Mouse (Mus musculus) right cerebral cortex, adult 2 months (tissue): ENCODE results near the gene Lysmd1.
A peak's percentile ranks its signal among the peaks of the same experiment; 100 is the strongest.

Experiments used
- DNase-seq, 2 experiments: peaks; one replicate each; pipeline ENCODE4 v3.0.0; 2021 to 2022; ENCODE audit warnings: low spot score in 2 of 2

Gene Lysmd1

DNA sequence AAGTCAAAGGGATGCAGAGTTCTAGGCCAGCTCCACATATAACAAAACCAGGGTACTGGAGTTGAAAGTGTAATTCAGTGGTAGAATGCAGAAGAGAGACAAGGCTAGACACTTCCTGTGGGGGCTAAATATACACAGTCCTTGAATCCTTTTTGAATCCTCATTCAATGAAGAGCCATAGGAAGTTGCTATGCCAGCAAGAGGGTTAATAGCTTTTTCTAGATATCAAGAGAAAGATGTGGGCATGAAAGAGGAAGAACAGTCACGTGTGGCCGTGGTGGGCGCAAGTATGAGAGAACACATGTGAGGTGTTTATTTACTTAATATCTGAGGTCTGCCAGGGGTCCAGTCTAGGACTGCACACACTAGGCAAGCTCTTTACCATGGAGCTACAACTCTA lies 2.4 kb downstream of the Lysmd1 start:
- DNase-seq = no peak

DNA sequence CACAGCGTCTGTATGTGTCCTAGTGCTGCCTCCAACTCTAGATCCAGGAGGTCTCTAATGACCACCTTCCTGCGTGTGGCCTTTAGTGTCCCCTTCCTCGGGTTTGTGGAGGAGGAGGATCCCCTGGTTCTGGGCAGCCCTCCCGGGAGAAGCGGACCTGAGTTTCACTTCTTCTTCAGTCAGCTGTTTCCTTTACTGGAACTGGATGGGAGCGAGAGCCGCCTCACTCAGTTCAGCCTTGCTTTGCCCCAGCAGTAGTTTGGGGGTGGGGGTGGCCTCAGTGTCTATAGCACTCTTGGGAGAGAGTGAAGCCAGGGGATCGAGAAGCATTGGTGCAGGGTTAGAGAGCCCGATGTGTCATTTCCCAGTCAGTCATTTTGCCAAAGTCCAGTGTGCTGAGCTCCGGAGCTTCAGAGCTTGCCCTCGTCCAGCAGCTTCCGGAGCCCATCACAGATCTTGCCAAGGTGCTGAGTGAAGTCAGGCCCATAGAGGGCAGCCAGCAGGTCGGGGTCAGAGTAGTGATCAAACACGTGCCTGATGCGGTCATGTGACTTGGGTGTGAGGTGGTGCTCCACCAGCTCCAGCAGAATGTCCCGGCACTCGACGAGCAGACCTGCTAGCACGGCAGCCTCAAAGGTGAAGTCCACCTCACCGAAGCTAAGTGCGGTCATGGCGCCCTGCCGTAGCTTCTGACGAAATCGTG lies 5.8 kb downstream of the Lysmd1 start:
- no peak for DNase-seq

DNA sequence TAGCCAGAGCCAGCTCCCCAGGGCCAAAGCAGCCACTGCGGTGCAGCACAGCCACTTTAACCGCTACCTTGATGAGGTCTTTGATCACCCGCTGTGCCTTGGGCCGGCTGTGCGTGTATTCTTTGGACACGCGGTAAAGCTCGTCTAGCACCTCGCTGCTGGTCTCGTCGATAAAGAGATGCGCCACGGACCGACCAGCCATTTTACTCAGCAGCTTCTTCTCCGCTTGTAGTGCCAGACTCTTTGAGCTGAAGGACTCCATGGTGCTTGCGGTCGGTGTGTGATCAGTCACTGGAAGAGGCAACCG lies 6.4 kb downstream of the Lysmd1 start:
- no peak for DNase-seq

DNA sequence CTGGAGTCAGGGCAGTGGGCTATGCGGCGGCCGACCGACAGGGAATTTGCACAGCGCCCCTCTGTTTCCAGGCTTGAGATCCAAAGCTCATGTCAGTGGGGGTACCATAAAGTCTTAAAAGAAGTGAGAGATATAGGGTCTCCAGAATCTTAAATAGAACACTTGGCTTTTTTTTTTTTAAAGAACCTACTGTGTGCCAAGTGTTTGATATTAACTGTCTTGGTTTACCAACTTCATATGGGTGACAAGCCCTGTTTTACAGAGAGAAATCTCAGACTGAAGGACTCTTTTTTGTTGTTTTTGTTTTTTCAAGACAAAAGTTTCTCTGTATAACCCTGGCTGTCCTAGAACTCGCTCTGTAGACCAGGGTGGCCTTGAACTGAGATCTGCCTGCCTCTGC lies 6.9 kb downstream of the Lysmd1 start:
- DNase-seq = no peak

DNA sequence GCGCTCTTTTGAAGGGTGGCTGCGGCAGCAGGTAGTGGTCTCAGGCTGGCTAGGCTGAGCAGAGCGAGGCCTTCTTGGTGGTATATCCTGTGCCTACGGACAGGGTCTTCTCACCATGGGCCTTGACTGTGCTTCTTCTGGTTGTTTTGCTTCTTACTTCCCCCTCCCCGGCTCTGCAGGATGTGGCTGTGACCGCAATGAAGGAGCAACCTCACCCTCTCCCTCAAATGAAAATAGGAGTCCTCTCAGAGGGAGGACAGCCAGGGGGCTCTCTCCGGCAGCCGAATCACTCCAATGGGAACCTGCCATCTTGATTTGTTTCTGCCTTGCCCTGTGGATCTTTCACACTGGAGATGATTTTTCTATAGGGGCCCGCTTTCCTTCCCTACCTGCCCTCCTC lies 7.6 kb downstream of the Lysmd1 start:
- DNase-seq = no peak

DNA sequence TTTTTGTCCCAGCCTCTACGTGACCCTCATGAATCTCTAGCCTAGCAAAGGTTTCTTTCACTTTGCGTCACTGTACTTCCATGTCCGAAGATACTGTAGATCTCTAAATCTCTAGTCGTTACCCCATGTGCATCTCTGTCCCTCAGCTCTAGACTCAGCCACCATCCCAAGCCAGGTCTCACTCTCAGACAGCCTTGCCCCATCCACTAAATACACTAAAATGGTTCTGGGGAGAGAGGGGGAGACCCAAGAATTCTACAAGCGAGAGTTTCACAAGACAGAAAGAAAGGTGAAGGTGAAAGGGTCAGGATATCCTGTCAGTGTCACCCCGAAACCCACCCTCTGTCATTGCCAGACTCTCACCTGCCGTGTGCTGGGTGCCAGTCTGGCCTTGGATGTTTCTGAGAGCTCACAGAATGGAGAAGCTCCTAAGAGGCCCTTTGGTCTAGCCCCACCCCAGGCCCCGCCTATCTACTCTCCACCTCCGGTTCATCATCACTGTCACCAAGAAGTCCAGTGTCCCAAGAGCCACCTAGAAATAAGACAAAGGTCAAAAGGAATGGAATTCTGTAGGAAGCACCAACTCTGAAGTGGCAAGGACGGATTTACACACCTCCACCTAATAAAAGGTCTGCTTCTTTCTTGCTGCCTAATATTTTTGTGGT lies 8.2 kb downstream of the Lysmd1 start, which contains the start of gene Tnfaip8l2:
TSS of gene Tnfaip8l2 (minus strand) at position 409 of the 665 bp plus-strand sequence.
- no peak for DNase-seq

DNA sequence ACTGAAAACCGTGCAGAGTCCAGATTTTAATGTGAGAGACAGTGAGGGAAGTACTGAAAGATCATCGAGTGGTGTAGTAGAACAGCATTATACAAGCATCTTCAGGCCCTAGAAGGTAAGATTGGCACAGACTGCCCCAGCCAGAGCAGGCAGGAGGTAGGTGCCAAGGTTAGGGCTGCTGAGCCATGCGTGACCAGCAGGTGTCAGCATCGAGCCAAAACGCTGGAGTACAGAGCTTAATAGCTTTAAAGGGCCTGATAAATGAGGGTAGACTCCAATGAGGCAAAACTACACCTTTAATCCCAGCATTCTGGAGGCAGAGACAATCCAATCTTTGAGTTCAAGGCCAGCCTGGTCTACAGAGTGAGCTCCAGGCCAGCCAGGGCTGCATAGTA lies 8.7 kb downstream of the Lysmd1 start:
- DNase-seq = peak; percentile 87 to 94

DNA sequence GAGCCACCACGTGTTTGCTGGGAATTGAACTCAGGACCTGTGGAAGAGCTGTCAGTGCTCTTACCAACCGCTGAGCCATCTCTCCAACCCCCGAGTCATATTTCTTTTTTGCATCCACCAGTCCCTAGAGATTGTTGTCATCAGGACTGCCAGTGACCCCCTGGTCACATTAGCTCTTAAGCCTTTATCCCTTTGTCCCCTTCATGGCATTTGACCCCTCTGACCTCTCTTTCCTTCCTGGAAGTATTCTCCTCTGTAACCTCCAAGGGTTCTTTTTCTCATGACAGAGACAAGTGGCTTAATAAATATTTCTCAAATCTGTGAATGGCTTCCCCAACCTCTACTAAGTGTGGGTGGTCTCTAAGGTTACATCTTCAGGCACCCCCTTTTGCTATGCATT lies 14.0 kb downstream of the Lysmd1 start:
- no peak for DNase-seq

DNA sequence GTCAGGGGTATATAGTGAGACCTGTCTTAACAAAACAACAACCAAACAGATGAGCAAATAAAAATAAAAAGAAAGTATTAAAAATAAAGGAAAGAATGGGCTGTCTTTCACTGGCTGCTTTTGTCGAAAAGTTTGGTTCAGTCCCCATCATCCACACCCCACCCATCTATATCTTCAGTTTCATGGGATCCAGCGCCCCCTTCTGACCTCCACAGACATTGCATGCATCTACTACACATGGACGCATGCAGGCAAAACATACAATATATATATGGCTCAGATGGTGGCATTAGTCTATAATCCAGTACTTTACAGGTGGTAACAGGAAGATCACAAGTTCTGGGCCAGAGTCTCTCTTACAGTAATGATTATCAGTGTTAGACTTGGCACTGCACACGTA lies 20.0 kb downstream of the Lysmd1 start:
- no peak for DNase-seq

DNA sequence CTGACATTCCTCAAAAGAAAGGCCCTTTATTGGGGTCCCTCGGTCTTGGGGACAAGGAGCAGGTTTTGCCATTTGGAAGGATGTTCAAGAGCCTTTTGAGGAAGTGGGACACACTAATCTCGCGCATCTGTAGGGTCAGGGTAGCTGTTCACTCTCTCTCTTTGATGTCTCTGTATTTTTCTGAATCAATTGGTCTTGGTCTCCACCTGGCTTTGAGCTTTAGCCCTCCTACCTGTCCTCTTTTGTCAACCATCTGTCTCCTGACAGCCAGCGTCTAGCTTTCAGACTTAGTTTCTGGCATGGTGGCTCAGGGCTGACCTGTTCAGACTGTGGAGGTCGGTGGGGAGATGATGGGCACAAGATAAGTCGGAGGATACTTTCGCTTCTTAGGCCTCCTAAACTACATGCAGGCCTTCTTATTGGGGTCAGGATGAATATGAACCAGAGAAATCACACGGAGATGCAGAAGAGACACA lies 25.7 kb downstream of the Lysmd1 start:
- DNase-seq = no peak

DNA sequence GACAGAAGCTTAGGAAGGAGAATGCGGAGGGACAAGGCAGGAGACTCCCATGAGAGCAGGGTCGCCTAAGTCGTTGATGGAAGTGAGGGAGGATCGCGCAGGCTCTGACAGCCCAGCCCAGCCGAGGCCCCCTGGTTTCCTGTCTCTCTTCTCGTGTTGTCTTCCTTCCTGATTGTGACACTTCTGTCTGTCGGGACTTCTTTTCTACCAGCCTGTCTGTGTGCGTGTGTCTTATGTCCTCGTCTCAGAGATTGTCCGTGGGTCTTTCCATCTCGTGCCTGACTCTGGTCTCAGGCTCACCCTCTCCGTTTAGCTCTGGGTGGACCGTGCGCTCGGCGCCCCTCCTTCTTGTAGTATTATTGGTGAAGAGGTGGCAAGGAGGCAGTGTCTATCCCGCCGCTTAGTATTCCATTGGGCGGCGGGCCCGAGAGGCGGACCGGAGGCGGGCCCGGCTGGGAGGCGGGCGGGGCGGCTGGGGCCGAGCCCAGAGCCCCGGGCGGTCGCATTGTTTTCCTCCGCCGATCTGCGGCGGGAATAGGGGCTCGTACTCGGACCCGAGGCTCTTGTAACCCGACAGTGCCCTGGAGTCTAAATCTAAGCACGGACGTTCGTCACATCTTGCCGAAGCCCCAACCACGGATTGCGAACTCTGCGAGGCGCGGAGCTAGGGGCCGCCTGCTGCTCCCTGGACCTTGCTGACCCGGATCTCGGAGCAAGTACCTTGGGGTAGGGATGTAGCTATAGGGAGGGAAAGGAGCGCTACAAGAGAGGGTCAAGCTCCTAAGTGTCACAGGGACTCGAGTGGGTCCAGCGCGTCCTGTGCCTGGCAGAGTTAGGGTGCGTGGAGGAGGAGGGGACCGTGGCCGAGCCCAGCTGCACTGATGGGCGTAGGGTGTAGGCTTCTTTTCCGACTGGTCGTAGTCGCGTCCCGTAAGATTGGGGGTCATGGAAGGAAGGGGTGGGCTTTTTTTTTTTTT lies 26.4 kb downstream of the Lysmd1 start, which contains the start of gene Sema6c:
TSS of gene Sema6c (plus strand) at position 471 of the 977 bp plus-strand sequence.
- peak; percentile 86 to 87 for DNase-seq

DNA sequence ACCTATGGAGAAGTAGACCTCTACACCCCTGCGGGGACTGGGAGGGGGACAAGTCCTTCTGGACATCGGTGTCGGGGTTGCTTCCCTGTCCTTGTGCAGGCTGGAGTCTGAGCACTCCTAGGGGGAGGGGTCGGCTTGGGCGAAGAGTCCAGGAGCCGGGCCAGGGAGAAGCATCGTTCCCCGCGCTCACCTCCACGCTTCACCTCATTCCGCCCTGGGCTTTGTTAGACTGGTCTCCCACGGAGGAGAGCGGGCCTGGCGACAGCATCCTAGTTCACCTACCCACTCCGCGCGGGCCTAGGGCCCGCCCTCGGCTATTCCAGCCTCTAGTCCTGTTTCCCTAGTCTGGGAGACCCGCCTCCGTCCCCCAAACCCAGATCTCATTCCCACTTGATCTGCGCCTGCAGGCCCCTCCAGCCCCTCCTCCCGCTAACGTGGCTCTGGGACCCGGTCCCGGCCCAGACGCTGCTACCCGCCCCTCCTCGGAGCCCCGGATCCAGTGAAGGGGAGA lies 27.2 kb downstream of the Lysmd1 start:
- DNase-seq = no peak

DNA sequence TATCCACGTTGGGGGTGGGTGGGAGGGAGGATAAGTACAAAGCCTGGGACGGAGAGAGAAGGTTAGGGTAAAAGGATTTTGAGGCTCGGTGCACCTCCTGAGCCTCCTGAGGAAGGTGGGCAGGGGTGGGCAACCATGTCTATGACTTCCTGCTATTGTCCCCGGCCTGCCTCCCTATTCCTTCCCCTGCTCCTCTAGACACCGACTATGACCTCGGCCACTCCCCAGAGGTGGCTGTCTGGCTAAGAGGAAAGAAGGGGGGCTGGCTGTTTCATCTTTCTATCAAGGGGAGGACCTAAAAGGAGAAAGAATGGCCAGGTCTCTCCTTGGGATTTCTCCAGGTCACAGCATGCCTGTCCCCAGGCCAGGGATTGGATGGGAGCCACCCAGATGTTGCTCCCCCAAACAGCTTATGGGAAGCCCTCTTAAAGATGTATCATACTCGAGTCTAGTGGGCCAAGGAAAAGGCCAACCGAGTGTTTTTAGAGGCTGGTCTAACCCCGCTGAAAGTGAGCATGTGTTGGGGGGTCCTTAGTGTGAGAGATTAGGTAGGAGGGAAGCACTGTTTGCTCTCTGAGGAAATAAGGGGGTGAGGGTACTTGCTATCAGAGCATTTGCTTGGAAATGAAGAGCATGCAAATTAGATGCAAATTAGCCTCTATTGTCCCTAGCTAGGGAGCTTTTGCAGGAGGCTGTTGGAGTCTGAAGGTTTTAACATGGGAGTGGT lies 27.9 kb downstream of the Lysmd1 start:
- DNase-seq = no peak

DNA sequence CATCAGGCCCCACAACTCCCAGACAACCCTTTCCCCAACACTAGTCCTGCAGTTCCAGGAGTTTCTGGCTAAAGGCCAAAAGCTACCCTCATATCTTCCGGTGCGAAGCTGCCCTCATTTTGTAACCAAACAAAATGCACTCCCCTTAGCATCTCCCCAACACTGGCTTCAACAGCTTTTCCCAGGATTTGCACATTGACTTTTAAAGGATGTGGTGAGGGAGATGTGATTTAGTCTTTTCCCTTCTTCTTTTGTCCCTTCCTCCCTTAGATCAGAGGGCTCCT lies 28.4 kb downstream of the Lysmd1 start:
- no peak for DNase-seq

DNA sequence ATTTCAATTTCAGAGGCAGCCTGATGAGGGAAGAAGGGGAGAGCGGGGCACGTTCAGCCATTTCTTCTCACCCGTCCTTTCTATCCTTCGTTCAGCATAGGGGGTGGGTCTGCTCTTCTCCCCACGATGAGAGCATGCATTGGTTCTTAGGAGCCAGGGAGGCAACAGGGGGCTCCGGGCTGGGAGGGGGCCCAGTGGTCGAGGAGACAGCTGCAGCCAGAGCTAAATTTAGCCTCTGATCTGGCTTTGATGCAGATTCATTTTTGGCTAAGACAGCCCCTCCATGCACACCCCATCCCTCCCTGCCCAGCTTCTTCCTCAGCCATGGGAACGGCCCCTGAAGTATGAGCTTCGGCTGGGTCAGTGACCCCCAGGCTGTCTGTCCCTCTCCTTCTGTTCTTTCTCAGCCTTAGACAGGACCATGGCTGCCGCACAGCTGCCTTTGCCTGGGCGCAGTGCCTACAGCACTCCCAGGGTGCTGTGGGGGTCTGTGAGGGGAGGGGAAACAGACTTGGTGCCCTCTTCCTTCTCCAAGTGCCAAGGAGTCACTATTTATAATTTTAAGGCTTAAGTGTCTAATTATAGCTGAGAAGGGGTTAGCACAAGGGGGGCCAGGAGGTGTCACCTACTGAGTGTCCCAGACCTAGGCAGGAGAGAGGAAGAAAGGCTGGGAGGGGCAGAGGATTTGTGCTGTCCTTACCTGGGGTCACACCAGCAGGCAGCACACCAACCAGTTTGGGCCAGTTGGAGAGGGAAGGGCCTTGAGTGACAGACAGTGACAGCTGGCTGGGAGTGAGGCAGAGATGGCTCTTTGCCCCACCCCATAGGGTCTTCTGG lies 29.7 kb downstream of the Lysmd1 start:
- DNase-seq = no peak

DNA sequence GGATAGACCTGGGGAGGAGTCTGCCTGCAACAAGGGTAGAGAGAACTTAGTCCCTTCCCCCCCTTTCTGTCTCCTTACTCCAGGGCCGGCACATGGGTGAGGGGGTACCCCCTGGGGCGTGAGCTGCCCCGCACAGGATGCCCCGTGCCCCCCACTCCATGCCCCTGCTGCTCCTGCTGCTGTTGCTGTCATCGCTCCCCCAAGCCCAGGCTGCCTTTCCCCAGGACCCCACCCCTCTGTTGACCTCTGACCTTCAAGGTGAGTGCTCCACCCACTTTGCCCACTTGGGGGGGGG lies 30.3 kb downstream of the Lysmd1 start:
- DNase-seq = no peak

DNA sequence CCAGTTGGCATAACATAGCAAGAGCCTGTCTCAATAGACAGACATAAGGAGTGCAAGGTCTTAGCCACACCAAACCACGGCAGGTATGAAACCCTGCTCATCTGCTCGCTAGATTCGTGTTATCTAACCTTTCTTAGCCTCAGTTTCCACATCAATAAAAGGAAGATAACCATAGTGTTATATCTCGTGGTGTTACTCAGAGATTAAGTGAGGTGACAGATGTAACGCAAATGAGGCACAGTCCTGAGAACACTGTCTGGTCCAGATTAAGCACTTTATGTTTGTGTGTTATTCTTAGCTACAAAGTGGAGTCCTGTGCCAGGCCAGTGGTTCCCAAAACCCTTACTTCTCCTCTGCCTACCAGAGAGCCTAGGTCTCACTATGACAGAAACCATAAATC lies 31.0 kb downstream of the Lysmd1 start:
- DNase-seq = no peak

DNA sequence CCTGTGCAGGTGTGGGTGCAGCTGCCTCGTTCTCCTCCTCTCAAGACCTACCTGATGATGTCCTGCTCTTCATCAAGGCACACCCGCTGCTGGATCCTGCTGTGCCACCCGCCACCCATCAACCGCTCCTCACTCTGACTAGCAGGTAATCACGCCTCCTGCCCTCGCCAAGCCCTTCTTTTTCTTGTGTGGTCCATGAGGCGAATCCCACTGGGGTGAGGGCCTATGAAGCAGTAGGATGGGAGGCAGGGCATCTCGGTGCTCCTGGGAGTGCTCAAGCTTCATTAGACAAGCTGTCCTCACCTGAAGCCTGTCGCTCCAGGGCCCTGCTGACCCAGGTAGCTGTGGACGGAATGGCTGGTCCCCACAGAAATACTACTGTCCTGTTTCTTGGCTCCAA lies 36.1 kb downstream of the Lysmd1 start:
- DNase-seq = no peak

DNA sequence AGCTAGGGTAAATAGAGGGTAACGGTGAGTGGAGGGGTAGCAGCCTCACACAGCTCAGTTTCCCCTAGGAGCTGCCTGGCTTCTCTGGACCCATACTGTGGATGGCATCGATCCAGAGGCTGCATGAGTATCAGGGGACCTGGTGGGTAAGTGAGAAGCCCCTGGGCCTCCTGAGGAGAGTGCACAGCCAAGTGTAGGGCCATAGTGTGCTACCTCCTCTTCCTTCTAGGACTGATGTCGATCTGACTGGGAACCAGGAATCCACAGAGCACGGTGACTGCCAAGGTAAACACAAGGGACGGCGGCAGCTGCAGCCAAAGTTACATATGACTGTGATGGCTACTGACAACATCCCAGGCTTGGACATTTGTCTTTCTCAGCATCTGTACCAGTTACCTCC lies 37.2 kb downstream of the Lysmd1 start:
- DNase-seq = no peak

DNA sequence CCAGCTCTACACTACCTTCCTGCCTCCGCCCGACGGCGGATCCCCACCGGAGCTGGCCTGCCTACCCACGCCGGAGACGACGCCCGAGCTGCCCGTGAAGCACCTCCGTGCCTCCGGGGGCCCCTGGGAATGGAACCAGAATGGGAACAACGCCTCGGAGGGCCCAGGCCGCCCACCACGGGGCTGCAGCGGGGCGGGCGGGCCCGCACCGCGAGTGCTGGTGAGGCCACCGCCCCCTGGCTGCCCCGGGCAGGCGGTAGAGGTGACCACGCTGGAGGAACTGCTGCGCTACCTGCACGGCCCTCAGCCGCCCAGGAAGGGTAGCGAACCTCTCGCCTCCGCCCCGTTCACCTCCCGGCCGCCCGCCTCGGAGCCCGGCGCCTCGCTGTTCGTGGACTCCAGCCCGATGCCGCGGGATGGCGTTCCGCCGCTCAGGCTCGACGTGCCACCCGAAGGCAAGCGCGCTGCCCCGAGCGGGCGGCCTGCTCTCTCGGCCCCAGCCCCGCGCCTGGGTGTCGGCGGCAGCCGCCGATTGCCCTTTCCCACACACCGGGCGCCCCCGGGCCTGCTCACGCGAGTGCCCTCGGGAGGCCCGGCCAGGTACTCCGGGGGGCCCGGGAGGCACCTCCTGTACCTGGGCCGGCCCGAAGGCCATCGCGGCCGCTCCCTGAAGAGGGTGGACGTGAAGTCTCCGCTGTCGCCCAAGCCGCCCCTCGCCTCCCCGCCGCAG lies 38.8 kb downstream of the Lysmd1 start:
- no peak for DNase-seq
